Mouse (Mus musculus): Measurements from ENCODE around the gene Oxct2a.

DNA sequence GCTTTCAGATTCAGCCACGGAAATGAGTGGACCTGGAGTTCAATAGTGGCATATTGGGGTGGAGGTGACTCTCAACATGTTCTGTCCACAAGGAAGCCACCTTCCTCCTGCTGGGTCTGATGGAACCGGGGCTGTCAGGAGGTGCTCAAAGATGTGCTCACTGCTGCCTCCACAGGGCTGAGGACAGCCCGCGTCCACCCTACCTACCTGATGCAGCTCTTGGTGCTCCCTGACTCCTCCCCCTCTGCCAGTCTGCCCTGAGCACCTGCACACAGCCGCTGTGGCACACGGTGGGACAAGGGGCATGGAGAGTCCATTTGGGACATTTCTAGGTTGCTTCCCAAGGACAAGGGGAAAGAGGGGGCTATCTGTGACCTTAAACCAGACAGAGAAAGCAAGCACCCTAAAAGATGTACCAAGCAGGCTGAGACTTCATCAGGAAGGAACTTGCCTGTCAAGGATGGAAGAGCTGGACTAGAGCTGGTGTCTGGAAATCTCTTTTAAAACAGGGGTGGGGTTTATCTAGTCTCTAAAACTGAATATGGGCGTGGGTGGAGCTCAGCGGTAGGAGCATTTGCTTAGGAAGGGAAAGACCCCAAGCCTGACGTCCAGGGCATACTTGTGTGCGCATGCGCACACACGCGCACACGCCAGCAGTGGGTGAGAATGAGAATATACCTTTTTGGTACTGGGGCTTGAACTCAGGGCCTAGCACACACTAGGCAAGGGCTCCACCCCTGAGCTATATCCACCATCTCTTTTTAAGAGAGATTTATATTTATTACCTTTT is 12.6 kb upstream of the Oxct2a start:
- no peak for TF ChIP-seq EP300 (IDR thresholded peaks at IDR 0.05; ENCODE audit: low read depth)
- no peak for TF ChIP-seq CTCF (IDR thresholded peaks at IDR 0.05; ENCODE audit: low read depth)
